ENCODE assay signal across 12 mouse cellular contexts in the genomic region with DNA sequence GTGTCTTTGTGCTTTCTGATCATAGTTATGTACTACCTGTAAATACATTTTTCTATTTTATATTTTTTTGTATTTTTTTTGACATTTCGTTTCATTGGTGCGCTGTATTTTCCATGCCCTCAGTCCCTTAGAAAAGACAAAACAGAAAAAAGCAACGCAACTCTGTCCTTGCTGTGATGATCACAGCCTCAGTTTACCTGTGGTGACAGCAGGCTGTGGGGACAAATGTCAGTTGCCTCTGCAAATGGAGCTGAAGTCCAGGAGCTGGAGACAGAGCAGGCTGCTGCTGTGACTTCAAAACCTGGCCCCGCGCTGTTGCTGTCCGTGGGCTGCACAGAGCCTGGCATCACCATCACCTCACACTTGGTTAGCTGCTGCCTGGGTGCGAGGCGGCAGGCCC. TPM values are rescaled to one million over a fixed set of nuclear protein-coding genes. Genes with fewer than 3 reads are reported as not detected.
DNase-seq lines count a peak whose midpoint lies in the region; ATAC-seq lines count a peak whose summit lies in the region.
"Had no signal": no experiment of that assay in that cellular context is flagged by ENCODE, and none has a peak within 500 bp of the region (broad histone marks: within the 10 kb centered on the region; RNA-seq: fewer than 3 reads in every experiment).

A gene (minus strand): TSS at position 101 of the 400 bp plus-strand sequence.

- peaks cover 47% of the 10 kb centered on the region for H3K36me3 ChIP-seq in heart, embryonic 15.5 days
- H3K36me3 ChIP-seq in embryonic facial prominence, embryonic 11.5 days (replicated peaks; ENCODE audit: control insufficient read depth, insufficient read depth, low read depth, low read length), result peaks cover 14% of the 10 kb centered on the region
- peaks cover 56% of the 10 kb centered on the region for H3K36me3 ChIP-seq in hindbrain, embryonic 14.5 days (replicated peaks; ENCODE audit: control insufficient read depth, insufficient read depth)
- H3K36me3 ChIP-seq in midbrain, embryonic 11.5 days (ENCODE audit: control insufficient read depth, insufficient read depth, low read length), result peaks cover 19% of the 10 kb centered on the region

- no peak within 1 kb of the TSS for H3K4me2 ChIP-seq in heart, embryonic 15.5 days
- no peak within 1 kb of the TSS for H3K4me2 ChIP-seq in embryonic facial prominence, embryonic 11.5 days (ENCODE audit: low read depth, low read length)
- no peak within 1 kb of the TSS for H3K4me2 ChIP-seq in hindbrain, embryonic 14.5 days (replicated peaks)
- no peak within 1 kb of the TSS for H3K4me2 ChIP-seq in midbrain, embryonic 11.5 days

- no peak within 1 kb of the TSS for H3K9ac ChIP-seq in heart, embryonic 15.5 days
- H3K9ac ChIP-seq in embryonic facial prominence, embryonic 11.5 days (replicated peaks; ENCODE audit: low read length), result no peak within 1 kb of the TSS
- H3K9ac ChIP-seq in hindbrain, embryonic 14.5 days, result no peak within 1 kb of the TSS
- no peak within 1 kb of the TSS for H3K9ac ChIP-seq in midbrain, embryonic 11.5 days (ENCODE audit: low read length)

- no peaks in the 10 kb centered on the region for H3K27me3 ChIP-seq in heart, embryonic 15.5 days
- no peaks in the 10 kb centered on the region for H3K27me3 ChIP-seq in embryonic facial prominence, embryonic 11.5 days (ENCODE audit: control insufficient read depth, insufficient read depth, low read length)
- no peaks in the 10 kb centered on the region for H3K27me3 ChIP-seq in hindbrain, embryonic 14.5 days (ENCODE audit: control insufficient read depth, insufficient read depth, low read length)
- no peaks in the 10 kb centered on the region for H3K27me3 ChIP-seq in midbrain, embryonic 11.5 days (ENCODE audit: control insufficient read depth, insufficient read depth, low read length)
- H3K27me3 ChIP-seq: megakaryocyte, embryonic 14.5 days had no signal

- ATAC-seq in heart, embryonic 15.5 days (replicated peaks; ENCODE audit: insufficient number of reproducible peaks, insufficient read depth, low FRiP score, low read depth), result no peak
- no peak for ATAC-seq in embryonic facial prominence, embryonic 11.5 days (replicated peaks; ENCODE audit: insufficient number of reproducible peaks, low FRiP score, low TSS enrichment, low read depth)
- no peak for ATAC-seq in hindbrain, embryonic 14.5 days (ENCODE audit: low FRiP score)
- ATAC-seq in midbrain, embryonic 11.5 days (ENCODE audit: low FRiP score), result no peak

- WGBS in heart, embryonic 15.5 days, result 95% methylated on average over 8 of the region's 8 CpGs
- WGBS in embryonic facial prominence, embryonic 11.5 days, result 98% methylated on average over 8 of the region's 8 CpGs
- WGBS in hindbrain, embryonic 14.5 days, result 98% methylated on average over 8 of the region's 8 CpGs
- WGBS in midbrain, embryonic 11.5 days, result 96% methylated on average over 8 of the region's 8 CpGs

- intact Hi-C loops in heart, postnatal 36 days (cut with DNase I), result no loop called here
- intact Hi-C loops in left cerebral cortex, postnatal 14 days (cut with DNase I), result no loop called here

- no peak for DNase-seq in heart, postnatal 36 days
- DNase-seq in embryonic facial prominence, embryonic 11.5 days (ENCODE audit: low spot score), result no peak
- no peak for DNase-seq in hindbrain, embryonic 14.5 days (ENCODE audit: low spot score)
- no peak for DNase-seq in midbrain, embryonic 11.5 days (ENCODE audit: low spot score, missing footprints)
- DNase-seq in ovary, postnatal 36 days (ENCODE audit: low spot score), result no peak
- no peak for DNase-seq in left cerebral cortex, postnatal 14 days (ENCODE audit: low spot score in 2 of 2)
- DNase-seq in B cell, adult 2 months, result no peak
- DNase-seq: right cerebral cortex, adult 18-20 months; thymus, postnatal 14 days had no signal

- H3K9me3 ChIP-seq in heart, embryonic 15.5 days (replicated peaks), result no peaks in the 10 kb centered on the region
- H3K9me3 ChIP-seq in embryonic facial prominence, embryonic 11.5 days (replicated peaks; ENCODE audit: control insufficient read depth, low read length), result no peaks in the 10 kb centered on the region
- H3K9me3 ChIP-seq in hindbrain, embryonic 14.5 days (ENCODE audit: control insufficient read depth, low read length), result no peaks in the 10 kb centered on the region
- H3K9me3 ChIP-seq in midbrain, embryonic 11.5 days (ENCODE audit: control insufficient read depth, low read length), result no peaks in the 10 kb centered on the region
- H3K9me3 ChIP-seq: megakaryocyte, embryonic 14.5 days had no signal

- no peak within 1 kb of the TSS for H3K4me3 ChIP-seq in heart, embryonic 15.5 days
- H3K4me3 ChIP-seq in embryonic facial prominence, embryonic 11.5 days (ENCODE audit: low read depth, low read length), result no peak within 1 kb of the TSS
- H3K4me3 ChIP-seq in hindbrain, embryonic 14.5 days (replicated peaks; ENCODE audit: low read length), result no peak within 1 kb of the TSS
- no peak within 1 kb of the TSS for H3K4me3 ChIP-seq in midbrain, embryonic 11.5 days (ENCODE audit: low read depth, low read length)
- H3K4me3 ChIP-seq: layer of hippocampus, adult 2 months; megakaryocyte, embryonic 14.5 days had no signal

- peaks cover 5% of the 10 kb centered on the region for H3K4me1 ChIP-seq in heart, embryonic 15.5 days (replicated peaks)
- no peaks in the 10 kb centered on the region for H3K4me1 ChIP-seq in embryonic facial prominence, embryonic 11.5 days (ENCODE audit: control insufficient read depth, insufficient read depth, low read length)
- H3K4me1 ChIP-seq in hindbrain, embryonic 14.5 days (replicated peaks; ENCODE audit: control insufficient read depth, insufficient read depth, low read length), result no peaks in the 10 kb centered on the region
- no peaks in the 10 kb centered on the region for H3K4me1 ChIP-seq in midbrain, embryonic 11.5 days (ENCODE audit: control insufficient read depth, insufficient read depth, low read length)

- no peak within 1 kb of the TSS for H3K27ac ChIP-seq in heart, embryonic 15.5 days
- no peak within 1 kb of the TSS for H3K27ac ChIP-seq in embryonic facial prominence, embryonic 11.5 days (replicated peaks; ENCODE audit: low read depth, low read length)
- no peak within 1 kb of the TSS for H3K27ac ChIP-seq in hindbrain, embryonic 14.5 days
- H3K27ac ChIP-seq in midbrain, embryonic 11.5 days (ENCODE audit: low read depth, low read length), result no peak within 1 kb of the TSS

RNA-seq across cellular contexts. Expression of the gene that starts here (rescaled TPM):
- 13.5 and 17.4 TPM in 2 replicates for polyA plus RNA-seq in heart, embryonic 15.5 days (2015; fragmentation: Nextera tagmentation; extraction: Ambion mirVana)
- total RNA-seq in heart, postnatal 36 days (2021), result not detected
- polyA plus RNA-seq in embryonic facial prominence, embryonic 11.5 days (2014; fragmentation: Nextera tagmentation; extraction: Ambion mirVana), result 24.6 and 26.3 TPM in 2 replicates
- 49.1 and 53.0 TPM in 2 replicates for polyA plus RNA-seq in hindbrain, embryonic 14.5 days (2014; fragmentation: Nextera tagmentation; extraction: Ambion mirVana)
- polyA plus RNA-seq in midbrain, embryonic 11.5 days (2014; fragmentation: Nextera tagmentation; extraction: Ambion mirVana), result 23.2 and 26.6 TPM in 2 replicates
- not detected for total RNA-seq in left cerebral cortex, postnatal 14 days (2021)
- total RNA-seq: layer of hippocampus, adult 2 months had no signal
